In genomic region chr4:41470684-41471383, GRCm38 (mm10) we compare ENCODE assay signal across 9 mouse cellular contexts. TPM values are rescaled to one million over a fixed set of nuclear protein-coding genes. Genes with fewer than 3 reads are reported as not detected.
DNase-seq lines count a peak whose midpoint lies in the region; ATAC-seq lines count a peak whose summit lies in the region.
"Had no signal": no experiment of that assay in that cellular context is flagged by ENCODE, and none has a peak within 500 bp of the region (broad histone marks: within the 10 kb centered on the region; RNA-seq: fewer than 3 reads in every experiment).

No protein-coding gene starts in this region.

- peak; percentile 36 for DNase-seq in embryonic facial prominence, embryonic 11.5 days (ENCODE audit: low spot score)
- no peak for DNase-seq in embryonic facial prominence, embryonic 10.5 days (ENCODE audit: low spot score)
- peak; percentile 88 for DNase-seq in brain, adult 2 months (ENCODE audit: low read depth, low spot score)
- no peak for DNase-seq in midbrain, embryonic 10.5 days (ENCODE audit: low spot score)
- no peak for DNase-seq in urinary bladder, postnatal 4 days (ENCODE audit: low spot score in 2 of 2)
- no peak for DNase-seq in natural killer cell, adult 2 months (ENCODE audit: low spot score in 2 of 2)
- DNase-seq: liver had no signal

- WGBS in embryonic facial prominence, embryonic 11.5 days: 34% methylated on average over 5 of the region's 5 CpGs
- WGBS in embryonic facial prominence, embryonic 10.5 days: 38% methylated on average over 5 of the region's 5 CpGs
- WGBS in hindbrain, embryonic 12.5 days: 24% methylated on average over 5 of the region's 5 CpGs
- 37% methylated on average over 5 of the region's 5 CpGs for WGBS in midbrain, embryonic 10.5 days
- WGBS in intestine, embryonic 15.5 days: 54% methylated on average over 5 of the region's 5 CpGs

- no peaks in the 10 kb centered on the region for H3K36me3 ChIP-seq in embryonic facial prominence, embryonic 11.5 days (replicated peaks; ENCODE audit: control insufficient read depth, insufficient read depth, low read depth, low read length)
- peaks cover 4% of the 10 kb centered on the region; the same call in 1 of the 2 replicates for H3K36me3 ChIP-seq in embryonic facial prominence, embryonic 10.5 days (replicated peaks)
- H3K36me3 ChIP-seq in hindbrain, embryonic 12.5 days: no peaks in the 10 kb centered on the region
- H3K36me3 ChIP-seq in midbrain, embryonic 10.5 days: 0 out of 2 replicates have a peak, but pooled peaks cover 4% of the 10 kb centered on the region
- no peaks in the 10 kb centered on the region for H3K36me3 ChIP-seq in intestine, embryonic 15.5 days

- no peak overlapping the region for H3K9ac ChIP-seq in embryonic facial prominence, embryonic 11.5 days (replicated peaks; ENCODE audit: low read length)
- no peak overlapping the region for H3K9ac ChIP-seq in hindbrain, embryonic 12.5 days
- no peak overlapping the region for H3K9ac ChIP-seq in intestine, embryonic 15.5 days

- no peaks in the 10 kb centered on the region for H3K9me3 ChIP-seq in embryonic facial prominence, embryonic 11.5 days (replicated peaks; ENCODE audit: control insufficient read depth, low read length)
- 0 out of 2 replicates have a peak, but pooled peaks cover 2% of the 10 kb centered on the region for H3K9me3 ChIP-seq in embryonic facial prominence, embryonic 10.5 days
- H3K9me3 ChIP-seq in hindbrain, embryonic 12.5 days (replicated peaks): no peaks in the 10 kb centered on the region
- no peaks in the 10 kb centered on the region for H3K9me3 ChIP-seq in midbrain, embryonic 10.5 days (replicated peaks)
- no peaks in the 10 kb centered on the region for H3K9me3 ChIP-seq in intestine, embryonic 15.5 days

- no peak for ATAC-seq in embryonic facial prominence, embryonic 11.5 days (replicated peaks; ENCODE audit: insufficient number of reproducible peaks, low FRiP score, low TSS enrichment, low read depth)
- ATAC-seq in hindbrain, embryonic 12.5 days (ENCODE audit: low FRiP score): peak; percentile 76
- ATAC-seq in intestine, embryonic 15.5 days: no peak

- no peaks in the 10 kb centered on the region for H3K4me1 ChIP-seq in embryonic facial prominence, embryonic 11.5 days (ENCODE audit: control insufficient read depth, insufficient read depth, low read length)
- peaks cover 29% of the 10 kb centered on the region for H3K4me1 ChIP-seq in embryonic facial prominence, embryonic 10.5 days
- H3K4me1 ChIP-seq in hindbrain, embryonic 12.5 days: peaks cover 31% of the 10 kb centered on the region
- H3K4me1 ChIP-seq in midbrain, embryonic 10.5 days: peaks cover 26% of the 10 kb centered on the region
- no peaks in the 10 kb centered on the region for H3K4me1 ChIP-seq in intestine, embryonic 15.5 days (replicated peaks)

- H3K27me3 ChIP-seq in embryonic facial prominence, embryonic 11.5 days (ENCODE audit: control insufficient read depth, insufficient read depth, low read length): no peaks in the 10 kb centered on the region
- H3K27me3 ChIP-seq in embryonic facial prominence, embryonic 10.5 days (replicated peaks; ENCODE audit: low read depth, poor library complexity, severe bottlenecking): no peaks in the 10 kb centered on the region
- no peaks in the 10 kb centered on the region for H3K27me3 ChIP-seq in hindbrain, embryonic 12.5 days
- H3K27me3 ChIP-seq in midbrain, embryonic 10.5 days (ENCODE audit: low read depth, poor library complexity, severe bottlenecking): no peaks in the 10 kb centered on the region
- H3K27me3 ChIP-seq in intestine, embryonic 15.5 days (replicated peaks): no peaks in the 10 kb centered on the region

- no peak overlapping the region for H3K4me2 ChIP-seq in embryonic facial prominence, embryonic 11.5 days (ENCODE audit: low read depth, low read length)
- H3K4me2 ChIP-seq in hindbrain, embryonic 12.5 days (replicated peaks): no peak overlapping the region
- no peak overlapping the region for H3K4me2 ChIP-seq in intestine, embryonic 15.5 days (replicated peaks)

- H3K4me3 ChIP-seq in embryonic facial prominence, embryonic 11.5 days (ENCODE audit: low read depth, low read length): no peak overlapping the region
- H3K4me3 ChIP-seq in embryonic facial prominence, embryonic 10.5 days: no peak overlapping the region
- H3K4me3 ChIP-seq in hindbrain, embryonic 12.5 days: no peak overlapping the region
- no peak overlapping the region for H3K4me3 ChIP-seq in midbrain, embryonic 10.5 days
- no peak overlapping the region for H3K4me3 ChIP-seq in intestine, embryonic 15.5 days (replicated peaks)

- no peak overlapping the region for H3K27ac ChIP-seq in embryonic facial prominence, embryonic 11.5 days (replicated peaks; ENCODE audit: low read depth, low read length)
- H3K27ac ChIP-seq in embryonic facial prominence, embryonic 10.5 days (replicated peaks): no peak overlapping the region
- H3K27ac ChIP-seq in hindbrain, embryonic 12.5 days: peak overlapping the region; percentile 72
- peak overlapping the region; percentile 70 for H3K27ac ChIP-seq in midbrain, embryonic 10.5 days (replicated peaks)
- H3K27ac ChIP-seq in intestine, embryonic 15.5 days: no peak overlapping the region

RNA-seq across cellular contexts. Expression of gene Nudt2, which starts 5.9 kb away (rescaled TPM):
- 59.7 and 62.3 TPM in 2 replicates for polyA plus RNA-seq in embryonic facial prominence, embryonic 11.5 days (2014; fragmentation: Nextera tagmentation; extraction: Ambion mirVana)
- polyA plus RNA-seq in embryonic facial prominence, embryonic 10.5 days (2016; fragmentation: Nextera tagmentation; extraction: Ambion mirVana): 55.4 and 61.4 TPM in 2 replicates
- 56.9 and 59.5 TPM in 2 replicates for polyA plus RNA-seq in hindbrain, embryonic 12.5 days (2016; fragmentation: Nextera tagmentation; extraction: Ambion mirVana)
- polyA plus RNA-seq in midbrain, embryonic 10.5 days (2016; fragmentation: Nextera tagmentation; extraction: Ambion mirVana): 63.3 and 65.6 TPM in 2 replicates
- 61.4 and 62.3 TPM in 2 replicates for polyA plus RNA-seq in intestine, embryonic 15.5 days (2015; fragmentation: Nextera tagmentation; extraction: Ambion mirVana)

RNA-seq across cellular contexts. Expression of gene Kif24, which starts 6.1 kb away (rescaled TPM):
- 8.7 and 10.1 TPM in 2 replicates for polyA plus RNA-seq in embryonic facial prominence, embryonic 11.5 days (2014; fragmentation: Nextera tagmentation; extraction: Ambion mirVana)
- 13.7 and 15.1 TPM in 2 replicates for polyA plus RNA-seq in embryonic facial prominence, embryonic 10.5 days (2016; fragmentation: Nextera tagmentation; extraction: Ambion mirVana)
- polyA plus RNA-seq in hindbrain, embryonic 12.5 days (2016; fragmentation: Nextera tagmentation; extraction: Ambion mirVana): 9.5 and 9.6 TPM in 2 replicates
- 13.5 and 15.1 TPM in 2 replicates for polyA plus RNA-seq in midbrain, embryonic 10.5 days (2016; fragmentation: Nextera tagmentation; extraction: Ambion mirVana)
- polyA plus RNA-seq in intestine, embryonic 15.5 days (2015; fragmentation: Nextera tagmentation; extraction: Ambion mirVana): 5.2 and 6.8 TPM in 2 replicates

RNA-seq across cellular contexts. Expression of gene AI464131, which starts 32.0 kb away (rescaled TPM):
- 9.7 and 11.4 TPM in 2 replicates for polyA plus RNA-seq in embryonic facial prominence, embryonic 11.5 days (2014; fragmentation: Nextera tagmentation; extraction: Ambion mirVana)
- polyA plus RNA-seq in embryonic facial prominence, embryonic 10.5 days (2016; fragmentation: Nextera tagmentation; extraction: Ambion mirVana): 5.7 and 8.9 TPM in 2 replicates
- polyA plus RNA-seq in hindbrain, embryonic 12.5 days (2016; fragmentation: Nextera tagmentation; extraction: Ambion mirVana): 10.1 and 11.9 TPM in 2 replicates
- polyA plus RNA-seq in midbrain, embryonic 10.5 days (2016; fragmentation: Nextera tagmentation; extraction: Ambion mirVana): 7.3 and 9.2 TPM in 2 replicates
- polyA plus RNA-seq in intestine, embryonic 15.5 days (2015; fragmentation: Nextera tagmentation; extraction: Ambion mirVana): 8.1 and 9.4 TPM in 2 replicates

RNA-seq across cellular contexts. Expression of gene 1110017D15Rik, which starts 46.3 kb away (rescaled TPM):
- 6.3 and 6.4 TPM in 2 replicates for polyA plus RNA-seq in embryonic facial prominence, embryonic 11.5 days (2014; fragmentation: Nextera tagmentation; extraction: Ambion mirVana)
- polyA plus RNA-seq in embryonic facial prominence, embryonic 10.5 days (2016; fragmentation: Nextera tagmentation; extraction: Ambion mirVana): 5.3 and 6.1 TPM in 2 replicates
- 11.3 and 12.9 TPM in 2 replicates for polyA plus RNA-seq in hindbrain, embryonic 12.5 days (2016; fragmentation: Nextera tagmentation; extraction: Ambion mirVana)
- polyA plus RNA-seq in midbrain, embryonic 10.5 days (2016; fragmentation: Nextera tagmentation; extraction: Ambion mirVana): 3.4 and 4.2 TPM in 2 replicates
- polyA plus RNA-seq in intestine, embryonic 15.5 days (2015; fragmentation: Nextera tagmentation; extraction: Ambion mirVana): 0.28 and 0.55 TPM in 2 replicates

Comparison
In these comparisons a context has a peak if more than half of its experiments do, and no peak if none do; other contexts are left out.
1. DNase-seq: peak in embryonic facial prominence, embryonic 11.5 days (single experiment) and brain, adult 2 months (single experiment); none in embryonic facial prominence, embryonic 10.5 days (single experiment), midbrain, embryonic 10.5 days (single experiment), urinary bladder, postnatal 4 days (0 of 2) and natural killer cell, adult 2 months (0 of 2).
2. H3K27ac ChIP-seq: peak in hindbrain, embryonic 12.5 days (single experiment) and midbrain, embryonic 10.5 days (single experiment); none in embryonic facial prominence, embryonic 11.5 days (single experiment), embryonic facial prominence, embryonic 10.5 days (single experiment) and intestine, embryonic 15.5 days (single experiment).